Mouse (Mus musculus) spleen, postnatal 14 days (tissue): ENCODE data around the gene Hephl1.

Source experiments
- DNase-seq, 2 experiments: peaks; one replicate each; pipeline ENCODE4 v3.0.0; 2021 to 2022; ENCODE audit warnings: low spot score in 2 of 2

The Hephl1 gene

DNA sequence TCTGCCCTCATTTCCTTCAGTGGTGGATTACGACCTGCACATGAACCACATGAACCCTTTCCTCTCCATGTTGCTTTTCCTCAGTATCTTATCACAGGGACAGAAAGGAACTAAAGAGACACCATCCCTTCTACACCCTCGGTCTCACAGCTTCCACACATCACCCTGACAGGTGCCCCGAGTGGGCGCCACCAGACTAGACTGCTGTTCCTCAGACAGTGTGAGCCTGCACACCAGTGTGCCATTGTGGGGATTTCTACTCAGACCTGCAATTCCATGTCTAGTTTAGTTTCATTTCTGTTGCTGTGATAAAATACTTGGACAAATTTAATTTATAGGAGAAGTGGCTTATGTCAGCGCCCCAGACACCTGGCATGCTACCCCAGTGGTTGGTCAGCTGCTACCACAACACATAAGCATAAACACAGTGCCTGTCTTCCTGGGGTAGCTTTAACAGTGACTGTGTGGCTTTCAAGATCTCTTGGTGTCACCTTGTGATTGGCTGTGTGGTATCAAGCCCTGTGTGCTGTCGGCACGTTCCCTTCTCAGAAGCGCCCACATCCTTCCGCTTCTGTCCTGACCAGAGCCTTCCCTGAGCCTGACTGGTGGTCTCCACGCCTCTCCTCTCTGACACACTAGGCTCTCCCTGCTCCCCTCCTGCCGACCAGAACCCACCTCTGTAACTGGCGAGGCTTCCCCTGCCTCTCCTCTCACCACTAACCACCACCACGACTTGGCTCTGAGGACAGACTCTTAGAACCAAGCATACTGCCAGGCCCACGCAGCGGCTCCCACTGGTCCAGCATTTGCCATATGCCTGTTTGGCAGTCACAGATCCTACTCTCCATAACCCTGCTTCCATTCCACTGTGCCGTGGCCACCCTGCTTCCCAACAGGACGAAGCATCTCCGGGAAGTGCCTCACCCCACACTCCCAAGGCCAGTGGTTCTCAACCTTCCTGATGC lies 93.8 kb downstream of the Hephl1 start:
- DNase-seq = peak in 1 of 2 experiments; percentile 17

DNA sequence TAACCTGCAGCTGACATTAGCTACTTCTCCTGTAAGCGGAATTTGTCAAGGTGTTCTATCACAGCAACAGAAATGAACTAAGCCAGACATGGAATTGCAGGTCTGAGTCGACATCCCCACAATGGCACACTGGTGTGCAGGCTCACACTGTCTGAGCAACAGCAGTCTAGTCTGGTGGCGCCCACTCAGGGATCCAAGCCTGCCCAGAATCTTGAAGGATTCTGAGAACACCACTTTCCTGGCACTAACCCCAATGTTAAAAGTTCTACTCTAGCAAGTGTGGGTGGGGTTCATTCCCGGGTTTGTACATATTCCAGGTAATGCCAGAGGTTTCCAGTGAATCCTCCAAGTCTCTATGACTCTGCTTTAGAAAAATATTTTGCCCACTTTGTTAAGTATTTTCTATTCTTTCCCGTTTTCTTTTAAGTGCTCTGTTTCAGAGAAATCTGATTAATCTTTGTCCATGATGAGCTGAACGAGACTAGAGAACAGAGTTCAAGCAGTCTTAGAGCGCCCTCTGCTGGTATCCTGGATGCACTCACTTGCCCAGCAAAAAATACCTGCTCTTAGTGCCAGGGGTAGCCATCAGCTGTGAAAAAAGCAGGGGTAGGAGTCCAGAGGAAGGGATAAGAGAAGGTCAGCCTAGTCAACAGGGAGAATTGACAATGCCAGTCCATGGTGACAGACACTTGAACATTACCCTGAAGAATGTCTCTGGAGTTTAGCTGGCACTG lies 96.5 kb downstream of the Hephl1 start:
- DNase-seq = peak; percentile 25 to 65

DNA sequence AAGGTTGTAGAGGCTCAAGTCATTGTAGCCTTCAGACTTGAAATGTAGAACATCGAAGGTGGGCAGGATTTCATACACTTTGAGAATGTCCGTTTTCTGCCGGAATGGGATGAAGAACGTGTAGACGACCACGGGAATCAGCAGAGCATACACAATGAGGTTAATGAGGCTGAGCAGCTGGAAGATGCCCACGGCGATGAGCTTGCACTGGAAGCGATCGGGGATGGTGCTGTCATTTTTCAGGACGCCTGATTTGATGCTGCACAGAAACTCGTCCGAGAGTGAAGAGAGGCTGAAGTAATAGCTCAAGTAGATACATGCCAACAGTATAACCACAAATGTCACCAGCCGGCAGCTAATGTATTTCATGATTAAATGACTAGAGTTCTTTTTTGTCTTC lies 104.3 kb downstream of the Hephl1 start:
- no peak for DNase-seq

GRCm38 (mm10) chr9:15004298-15004685 lies 107.6 kb downstream of the Hephl1 start:
- no peak for DNase-seq

GRCm38 (mm10) chr9:15003676-15004297 lies 108.1 kb downstream of the Hephl1 start:
- no peak for DNase-seq

- no peak for DNase-seq
Observed at GRCm38 (mm10) chr9:15002995-15003613, 108.8 kb downstream of the Hephl1 start.
